In the genomic region with DNA sequence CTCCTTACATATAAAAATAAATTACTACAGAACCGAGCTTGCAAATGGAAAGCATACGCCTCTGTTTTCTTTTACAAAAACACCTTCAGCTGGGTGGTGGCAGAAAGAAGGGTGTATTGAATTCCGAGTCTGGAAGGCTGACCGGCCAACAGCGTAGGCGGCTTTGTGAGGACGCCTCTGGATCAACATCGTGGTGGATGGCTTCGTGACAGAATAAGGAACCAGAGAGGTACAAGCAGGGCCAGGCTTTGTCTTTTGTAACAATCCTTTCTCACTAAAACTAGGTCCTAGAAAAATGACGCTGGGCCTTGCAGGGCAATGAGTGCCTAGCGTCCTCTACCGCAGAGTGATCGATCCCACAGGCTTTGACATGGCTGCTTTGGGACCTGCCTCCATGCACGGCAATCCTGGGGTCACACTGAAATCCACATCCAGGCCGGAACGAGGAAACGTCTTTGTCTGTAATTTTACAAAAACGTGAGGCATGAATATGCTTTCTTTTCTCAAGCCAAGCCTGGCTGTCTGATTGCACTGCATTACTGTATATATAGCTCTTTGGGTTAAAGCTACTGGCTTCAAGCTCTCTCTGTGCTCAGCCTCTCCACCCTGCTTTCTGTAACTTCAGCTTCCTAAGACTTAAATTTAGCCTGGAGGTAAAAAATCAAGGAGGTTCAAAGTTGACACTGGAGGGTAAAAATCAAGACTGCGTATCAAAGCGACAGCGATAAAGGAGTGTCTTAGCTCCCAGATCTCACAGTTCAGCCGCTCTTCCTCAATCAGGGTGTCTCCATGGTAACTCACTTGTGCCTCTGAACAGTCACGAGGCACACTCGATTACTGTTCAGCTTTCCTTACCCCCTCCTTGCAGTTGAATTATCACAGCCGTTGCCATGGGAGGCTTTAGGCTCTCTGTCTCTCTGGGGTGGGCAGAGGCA, we compare ENCODE assay signal across 11 mouse cellular contexts. TPM values are rescaled to one million over a fixed set of nuclear protein-coding genes. Genes with fewer than 3 reads are reported as not detected.
DNase-seq lines count a peak whose midpoint lies in the region; ATAC-seq lines count a peak whose summit lies in the region.
"Had no signal": no experiment of that assay in that cellular context is flagged by ENCODE, and none has a peak within 500 bp of the region (broad histone marks: within the 10 kb centered on the region; RNA-seq: fewer than 3 reads in every experiment).

No protein-coding gene starts in this region.

- peak; percentile 45 for DNase-seq in embryo, embryonic 10 days (ENCODE audit: low spot score)
- no peak for DNase-seq in embryo, embryonic 9.5 days (ENCODE audit: extremely low spot score)
- DNase-seq in neural tube, embryonic 10.5 days (ENCODE audit: extremely low spot score, low spot score): peak; percentile 18
- DNase-seq in urinary bladder, postnatal 36 days (ENCODE audit: low spot score in 2 of 2): no peak
- DNase-seq in cerebellum, postnatal 25 days: no peak
- DNase-seq: cerebellum, adult 2 months had no signal

- no peak overlapping the region for H3K4me3 ChIP-seq in embryonic facial prominence, embryonic 13.5 days
- H3K4me3 ChIP-seq in intestine, embryonic 16.5 days (ENCODE audit: low read length): no peak overlapping the region
- no peak overlapping the region for H3K4me3 ChIP-seq in kidney, embryonic 15.5 days (replicated peaks)
- H3K4me3 ChIP-seq: lung, embryonic 15.5 days had no signal

- no peak for ATAC-seq in embryonic facial prominence, embryonic 13.5 days (ENCODE audit: insufficient number of reproducible peaks, insufficient read depth, low FRiP score, low TSS enrichment, low read depth)
- ATAC-seq in intestine, embryonic 16.5 days: peak; percentile 75
- no peak for ATAC-seq in kidney, embryonic 15.5 days (replicated peaks; ENCODE audit: low FRiP score)

- H3K4me1 ChIP-seq in embryonic facial prominence, embryonic 13.5 days: peaks cover 3% of the 10 kb centered on the region; the same call in 1 of the 2 replicates
- no peaks in the 10 kb centered on the region for H3K4me1 ChIP-seq in intestine, embryonic 16.5 days (ENCODE audit: control insufficient read depth, insufficient read depth, low read length)
- H3K4me1 ChIP-seq in kidney, embryonic 15.5 days: no peaks in the 10 kb centered on the region
- H3K4me1 ChIP-seq: lung, embryonic 15.5 days had no signal

- no peaks in the 10 kb centered on the region for H3K36me3 ChIP-seq in embryonic facial prominence, embryonic 13.5 days
- no peaks in the 10 kb centered on the region for H3K36me3 ChIP-seq in intestine, embryonic 16.5 days (ENCODE audit: control insufficient read depth, insufficient read depth, low read length)
- H3K36me3 ChIP-seq in kidney, embryonic 15.5 days: no peaks in the 10 kb centered on the region
- H3K36me3 ChIP-seq: lung, embryonic 15.5 days had no signal

- no peak overlapping the region for H3K9ac ChIP-seq in embryonic facial prominence, embryonic 13.5 days
- H3K9ac ChIP-seq in intestine, embryonic 16.5 days (ENCODE audit: low read depth, low read length): no peak overlapping the region
- no peak overlapping the region for H3K9ac ChIP-seq in kidney, embryonic 15.5 days
- H3K9ac ChIP-seq: lung, embryonic 15.5 days had no signal

- no peaks in the 10 kb centered on the region for H3K9me3 ChIP-seq in embryonic facial prominence, embryonic 13.5 days
- no peaks in the 10 kb centered on the region for H3K9me3 ChIP-seq in intestine, embryonic 16.5 days (ENCODE audit: control insufficient read depth, low read length)
- H3K9me3 ChIP-seq in kidney, embryonic 15.5 days (replicated peaks): no peaks in the 10 kb centered on the region; the same call in 1 of the 2 replicates
- H3K9me3 ChIP-seq: lung, embryonic 15.5 days had no signal

- WGBS in embryonic facial prominence, embryonic 13.5 days: 74% methylated on average over 25 of the region's 25 CpGs
- 76% methylated on average over 25 of the region's 25 CpGs for WGBS in intestine, embryonic 16.5 days
- WGBS in kidney, embryonic 15.5 days: 72% methylated on average over 25 of the region's 25 CpGs

- H3K4me2 ChIP-seq in embryonic facial prominence, embryonic 13.5 days: no peak overlapping the region
- H3K4me2 ChIP-seq in intestine, embryonic 16.5 days (ENCODE audit: low read depth, low read length): no peak overlapping the region
- H3K4me2 ChIP-seq in kidney, embryonic 15.5 days: no peak overlapping the region
- H3K4me2 ChIP-seq: lung, embryonic 15.5 days had no signal

- H3K27ac ChIP-seq in embryonic facial prominence, embryonic 13.5 days: peak overlapping the region; percentile 68
- H3K27ac ChIP-seq in intestine, embryonic 16.5 days (ENCODE audit: low read length): no peak overlapping the region
- no peak overlapping the region for H3K27ac ChIP-seq in kidney, embryonic 15.5 days
- H3K27ac ChIP-seq: kidney, postnatal 0 days; lung, embryonic 15.5 days had no signal

- no peaks in the 10 kb centered on the region for H3K27me3 ChIP-seq in embryonic facial prominence, embryonic 13.5 days
- H3K27me3 ChIP-seq in intestine, embryonic 16.5 days (replicated peaks; ENCODE audit: control insufficient read depth, insufficient read depth, low read length): no peaks in the 10 kb centered on the region
- no peaks in the 10 kb centered on the region for H3K27me3 ChIP-seq in kidney, embryonic 15.5 days
- H3K27me3 ChIP-seq: lung, embryonic 15.5 days had no signal

RNA-seq across cellular contexts. Expression of a gene that starts 24.3 kb away (rescaled TPM):
- polyA plus RNA-seq in embryonic facial prominence, embryonic 13.5 days (2015; fragmentation: Nextera tagmentation; extraction: Ambion mirVana): 125 TPM in 2 replicates
- 79.7 and 86.9 TPM in 2 replicates for polyA plus RNA-seq in intestine, embryonic 16.5 days (2015; fragmentation: Nextera tagmentation; extraction: Ambion mirVana)
- polyA plus RNA-seq in kidney, embryonic 15.5 days (2015; fragmentation: Nextera tagmentation; extraction: Ambion mirVana): 108 and 109 TPM in 2 replicates

Comparison
In these comparisons a context has a peak if more than half of its experiments do, and no peak if none do; other contexts are left out.
1. DNase-seq: peak in embryo, embryonic 10 days (single experiment) and neural tube, embryonic 10.5 days (single experiment); none in embryo, embryonic 9.5 days (single experiment), urinary bladder, postnatal 36 days (0 of 2) and cerebellum, postnatal 25 days (0 of 2).